Mouse (Mus musculus) hindbrain, embryonic 12.5 days (tissue): ENCODE data around the gene Tigd2. TPM values are rescaled to one million over a fixed set of nuclear protein-coding genes. Genes with fewer than 3 reads are reported as not detected.
A peak's percentile ranks its signal among the peaks of the same experiment; 100 is the strongest.

Experiments used
- ATAC-seq: fragments of 200-750 bp; cut with Nextera tagmentation; 2 replicates; pipeline ENCODE4 v1.8.0; 2017; ENCODE audit warnings: moderate TSS enrichment; ENCODE audit not compliant: low FRiP score
- H3K27ac ChIP-seq: fragments of 300-500 bp; sonication (generic); 2 replicates; pipeline ENCODE4 v1.5.1; 2016; ENCODE audit warnings: mild to moderate bottlenecking
- H3K27me3 ChIP-seq: fragments of 300-500 bp; sonication (generic); 2 replicates; pipeline ENCODE4 v1.6.1; 2016; ENCODE audit warnings: mild to moderate bottlenecking
- H3K36me3 ChIP-seq: fragments of 300-500 bp; sonication (generic); 2 replicates; pipeline ENCODE4 v1.6.1; 2016; ENCODE audit warnings: mild to moderate bottlenecking
- H3K4me1 ChIP-seq: fragments of 300-500 bp; sonication (generic); 2 replicates; pipeline ENCODE4 v1.6.1; 2016
- H3K4me2 ChIP-seq: fragments of 300-500 bp; sonication (generic); replicated peaks from 2 replicates; pipeline ENCODE4 v1.6.1; 2016; ENCODE audit warnings: mild to moderate bottlenecking
- H3K4me3 ChIP-seq: fragments of 300-500 bp; sonication (generic); 2 replicates; pipeline ENCODE4 v1.5.1; 2016; ENCODE audit warnings: mild to moderate bottlenecking
- H3K9ac ChIP-seq: fragments of 300-500 bp; sonication (generic); 2 replicates; pipeline ENCODE4 v1.6.1; 2016; ENCODE audit warnings: mild to moderate bottlenecking, moderate library complexity
- H3K9me3 ChIP-seq: fragments of 300-500 bp; sonication (generic); replicated peaks from 2 replicates; pipeline ENCODE4 v1.6.1; 2016; ENCODE audit warnings: mild to moderate bottlenecking
- WGBS: fragments of 180-500 bp; shearing (Covaris S2); methylation state at CpG from one replicate; pipeline ENCODE4 v1.1.7; 2016; 5-methylcytosine and 5-hydroxymethylcytosine counted together
- polyA plus RNA-seq: library from polyadenylated mRNA; unstranded; fragments of >200 nt; fragmentation: Nextera tagmentation; extraction: Ambion mirVana; gene quantifications from 2 replicates; pipeline ENCODE4 v1.2.1, GENCODE M21; 2016

Tigd2 gene
- polyA plus RNA-seq, 1 experiment from 2014 or later, result 9.4 TPM

DNA sequence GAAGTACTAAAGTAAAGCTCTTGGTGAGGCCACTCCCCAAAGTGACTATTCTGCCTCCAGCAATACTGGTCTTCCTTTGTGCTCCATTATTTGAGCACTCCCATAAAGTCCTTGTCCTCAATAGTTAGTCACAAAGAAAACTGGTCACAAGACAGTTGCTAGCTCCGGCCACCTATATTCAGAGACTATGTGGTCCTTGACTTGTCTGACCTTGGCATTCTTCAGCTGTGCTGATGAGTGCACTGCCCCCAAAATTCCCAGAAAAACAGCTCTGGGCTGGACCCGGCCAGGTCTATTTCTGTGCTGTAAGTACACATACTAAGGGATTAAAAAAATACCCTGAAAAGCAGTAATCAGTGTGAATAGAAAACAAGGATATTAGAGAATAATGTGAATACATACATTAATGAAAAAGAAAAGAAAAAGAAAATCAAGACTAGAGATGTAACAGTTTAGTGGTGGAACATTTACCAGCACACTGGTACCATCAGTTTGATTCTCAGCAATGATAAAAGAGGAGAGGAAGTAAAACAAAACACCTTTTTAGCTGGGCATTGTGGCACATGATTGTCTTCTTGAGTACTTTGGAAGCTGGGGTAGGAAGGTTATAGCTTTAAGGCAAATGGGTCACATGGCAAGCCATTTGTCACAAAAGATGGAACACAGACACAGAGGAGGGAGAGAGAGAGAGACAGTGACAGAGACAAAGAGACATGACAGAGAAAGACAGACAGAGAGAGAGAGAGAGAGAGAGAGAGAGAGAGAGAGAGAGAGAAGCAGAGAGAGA is 12.6 kb upstream of the Tigd2 start:
- Histone ChIP-seq H3K4me3 (no peak overlapping the region), H3K27ac (no peak overlapping the region), H3K9me3 (no peaks in the 10 kb centered on the region), H3K4me2 (no peak overlapping the region), H3K9ac (no peak overlapping the region), H3K4me1 (no peaks in the 10 kb centered on the region), H3K36me3 (no peaks in the 10 kb centered on the region), H3K27me3 (no peaks in the 10 kb centered on the region)
- WGBS, result 55% methylated on average over 2 of the region's 2 CpGs
- ATAC-seq, result no peak

DNA sequence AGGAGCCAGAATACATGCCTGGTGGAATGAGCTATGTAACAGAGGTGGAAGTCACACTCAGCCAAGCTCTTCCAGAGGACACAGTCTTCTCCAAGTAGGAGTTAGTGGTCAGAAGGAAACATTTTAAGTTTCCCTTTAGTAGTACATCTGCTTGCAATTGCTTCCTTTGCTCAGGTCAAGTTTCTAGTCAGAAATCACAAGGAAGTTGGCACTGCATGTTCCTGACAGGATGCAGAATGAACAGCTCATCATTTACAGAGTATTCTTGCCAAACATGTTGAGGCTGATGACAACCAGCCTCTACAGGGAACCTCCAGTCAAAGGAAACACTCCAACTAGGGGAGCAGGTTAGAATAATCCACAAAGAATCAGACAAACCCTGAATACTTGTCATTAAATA is 11.9 kb upstream of the Tigd2 start:
- ATAC-seq, result no peak
- no peak overlapping the region for H3K4me2 ChIP-seq
- H3K27me3 ChIP-seq, result no peaks in the 10 kb centered on the region
- H3K4me1 ChIP-seq, result no peaks in the 10 kb centered on the region
- H3K9me3 ChIP-seq, result no peaks in the 10 kb centered on the region
- H3K9ac ChIP-seq, result no peak overlapping the region
- no peaks in the 10 kb centered on the region for H3K36me3 ChIP-seq
- H3K27ac ChIP-seq, result no peak overlapping the region
- H3K4me3 ChIP-seq, result no peak overlapping the region

DNA sequence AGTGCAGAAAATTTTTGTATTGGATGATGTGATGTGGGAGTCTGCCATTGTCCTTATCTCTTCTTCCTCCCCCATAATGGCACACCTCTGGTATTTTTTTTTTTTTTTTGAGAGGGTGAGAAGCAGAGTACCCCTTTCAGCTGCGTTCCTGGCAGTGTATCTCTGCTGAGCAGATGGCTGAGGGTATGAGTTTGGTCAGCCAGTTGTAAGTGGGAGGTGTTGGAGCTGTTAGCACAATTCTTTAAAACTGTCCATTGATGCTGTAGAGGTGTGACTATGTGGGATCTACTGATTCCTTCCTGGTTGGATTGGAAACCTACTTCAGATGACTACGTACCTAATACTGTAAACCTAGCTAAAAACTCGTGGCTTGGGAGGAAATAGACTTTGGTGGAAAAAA is 10.3 kb upstream of the Tigd2 start:
- WGBS, result 82% methylated on average over 3 of the region's 3 CpGs
- Histone ChIP-seq H3K4me3 (no peak overlapping the region), H3K27ac (no peak overlapping the region), H3K4me2 (no peak overlapping the region), H3K4me1 (no peaks in the 10 kb centered on the region), H3K36me3 (no peaks in the 10 kb centered on the region), H3K9me3 (no peaks in the 10 kb centered on the region), H3K9ac (no peak overlapping the region), H3K27me3 (no peaks in the 10 kb centered on the region)
- ATAC-seq, result no peak

DNA sequence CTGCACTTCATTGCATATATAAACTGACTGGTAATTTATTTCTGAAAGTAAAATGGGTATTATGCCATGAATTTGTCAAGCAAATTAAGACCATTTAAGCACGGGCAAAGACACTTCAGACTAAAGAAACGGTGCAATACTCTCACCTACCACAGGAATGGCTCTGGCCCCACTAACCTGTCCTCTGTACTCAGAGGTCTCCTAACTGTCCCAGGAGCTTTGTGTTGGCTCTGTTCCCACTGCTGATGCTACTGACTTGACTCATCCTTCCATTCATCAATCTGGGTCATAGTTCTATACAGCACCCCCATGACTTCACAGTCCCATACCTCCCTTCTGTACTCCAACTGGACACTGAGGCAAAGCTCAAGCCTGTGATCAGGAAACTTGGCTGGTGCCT is 9.6 kb upstream of the Tigd2 start:
- Histone ChIP-seq H3K27me3 (no peaks in the 10 kb centered on the region), H3K9ac (no peak overlapping the region), H3K27ac (no peak overlapping the region), H3K4me1 (no peaks in the 10 kb centered on the region), H3K9me3 (no peaks in the 10 kb centered on the region), H3K4me2 (no peak overlapping the region), H3K4me3 (no peak overlapping the region), H3K36me3 (no peaks in the 10 kb centered on the region)
- 87% methylated on average over 2 of the region's 2 CpGs for WGBS
- ATAC-seq, result no peak

DNA sequence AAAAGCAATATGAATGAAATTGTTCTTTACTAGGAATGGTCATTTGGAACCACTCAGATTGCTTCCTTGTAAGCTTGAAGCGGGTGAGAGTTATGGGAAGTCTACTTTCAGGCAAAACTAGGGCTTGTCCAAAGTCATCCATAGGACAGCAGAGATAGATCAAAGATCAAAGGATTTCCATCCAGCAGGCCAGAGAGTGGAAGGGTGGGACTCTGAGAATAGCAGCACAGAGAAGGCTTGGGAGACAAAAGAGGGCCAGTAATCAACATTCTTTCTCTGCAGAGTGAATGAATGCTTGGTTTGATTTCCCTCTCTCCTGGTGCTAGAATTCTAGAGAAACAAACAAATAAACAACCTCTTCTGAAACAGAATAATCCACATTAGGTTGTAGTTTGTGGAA is 1.1 kb upstream of the Tigd2 start:
- Histone ChIP-seq H3K9ac (no peak overlapping the region), H3K36me3 (0 out of 2 replicates have a peak, but pooled peaks cover 2% of the 10 kb centered on the region), H3K4me1 (peaks cover 3% of the 10 kb centered on the region), H3K9me3 (no peaks in the 10 kb centered on the region), H3K4me2 (no peak overlapping the region), H3K4me3 (no peak overlapping the region), H3K27me3 (no peaks in the 10 kb centered on the region), H3K27ac (no peak overlapping the region)
- ATAC-seq, result no peak
- 98% methylated on average over 1 of the region's 1 CpGs for WGBS

DNA sequence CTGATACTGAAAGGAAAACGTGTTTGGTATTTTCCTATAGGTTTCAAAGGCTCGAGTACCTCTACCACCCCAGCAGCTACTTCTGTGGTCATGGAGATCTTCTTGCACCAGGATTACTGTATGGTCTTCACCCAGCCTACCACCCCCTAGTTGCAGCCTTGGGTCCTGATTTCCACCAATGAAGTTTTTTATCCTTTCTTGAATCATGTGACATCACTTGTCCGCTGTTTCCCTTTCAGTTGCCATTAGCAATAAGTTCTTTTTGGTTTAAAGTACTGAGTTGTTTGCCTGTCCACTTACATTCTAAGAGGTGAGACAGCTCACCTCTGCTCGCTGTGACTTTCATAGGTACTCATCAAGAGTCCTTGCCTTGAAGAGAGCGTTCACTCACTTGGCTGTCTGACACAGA is 633 bp downstream of the Tigd2 start:
- Histone ChIP-seq H3K4me1 (peaks cover 3% of the 10 kb centered on the region), H3K9ac (peak overlapping the region; percentile 83), H3K27me3 (no peaks in the 10 kb centered on the region), H3K36me3 (0 out of 2 replicates have a peak, but pooled peaks cover 2% of the 10 kb centered on the region), H3K9me3 (no peaks in the 10 kb centered on the region), H3K27ac (peak overlapping the region; percentile 69), H3K4me2 (peak overlapping the region; percentile 56), H3K4me3 (peak overlapping the region; percentile 62)
- whole genome bisulfite sequencing, result 48% methylated on average over 5 of the region's 5 CpGs
- peak; percentile 70 for ATAC-seq

DNA sequence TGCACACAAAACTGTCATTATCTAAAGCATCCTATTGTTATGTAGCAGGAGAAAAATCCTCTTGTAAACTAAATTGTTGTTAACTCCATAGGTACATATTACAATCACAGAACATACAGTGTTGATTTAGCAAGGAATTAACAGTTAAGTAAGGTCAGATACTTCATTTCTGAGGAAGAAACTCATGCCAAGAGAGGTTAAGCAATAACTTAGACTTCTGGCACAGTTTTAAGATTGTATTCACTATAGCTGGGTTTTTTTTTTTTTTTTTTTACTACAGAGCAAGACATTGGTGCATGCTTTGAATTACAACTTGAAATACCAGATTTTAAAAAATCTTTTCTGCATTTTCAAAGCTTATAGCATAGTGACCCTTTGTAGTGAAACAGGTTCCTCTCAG is 24.5 kb downstream of the Tigd2 start:
- H3K27ac ChIP-seq, result no peak overlapping the region
- no peak overlapping the region for H3K4me2 ChIP-seq
- H3K9ac ChIP-seq, result no peak overlapping the region
- ATAC-seq, result no peak
- no peaks in the 10 kb centered on the region for H3K36me3 ChIP-seq
- no peaks in the 10 kb centered on the region for H3K9me3 ChIP-seq
- no peaks in the 10 kb centered on the region for H3K4me1 ChIP-seq
- H3K27me3 ChIP-seq, result no peaks in the 10 kb centered on the region
- no peak overlapping the region for H3K4me3 ChIP-seq

DNA sequence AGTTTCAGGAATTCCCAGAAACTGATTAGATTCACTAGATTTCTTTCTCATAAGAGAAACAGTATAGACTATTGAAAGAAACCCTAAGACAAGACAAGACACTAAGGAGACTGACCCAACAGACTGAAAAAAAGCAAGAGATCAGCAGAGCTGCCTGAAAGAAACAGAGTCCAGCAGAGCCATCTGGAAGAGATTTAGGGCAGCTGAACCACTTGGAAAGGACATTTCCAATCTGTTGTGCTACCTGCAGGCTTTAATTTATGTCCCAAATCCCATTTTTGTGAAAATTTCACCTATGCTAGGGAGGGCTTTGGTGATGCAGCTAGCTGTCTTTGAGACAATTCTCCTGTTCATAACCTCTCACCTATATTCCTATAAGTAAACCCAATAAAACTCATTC is 25.0 kb downstream of the Tigd2 start:
- no peak for ATAC-seq
- H3K27ac ChIP-seq, result no peak overlapping the region
- no peak overlapping the region for H3K4me2 ChIP-seq
- H3K36me3 ChIP-seq, result no peaks in the 10 kb centered on the region
- no peaks in the 10 kb centered on the region for H3K27me3 ChIP-seq
- no peak overlapping the region for H3K9ac ChIP-seq
- no peak overlapping the region for H3K4me3 ChIP-seq
- no peaks in the 10 kb centered on the region for H3K4me1 ChIP-seq
- H3K9me3 ChIP-seq, result no peaks in the 10 kb centered on the region

DNA sequence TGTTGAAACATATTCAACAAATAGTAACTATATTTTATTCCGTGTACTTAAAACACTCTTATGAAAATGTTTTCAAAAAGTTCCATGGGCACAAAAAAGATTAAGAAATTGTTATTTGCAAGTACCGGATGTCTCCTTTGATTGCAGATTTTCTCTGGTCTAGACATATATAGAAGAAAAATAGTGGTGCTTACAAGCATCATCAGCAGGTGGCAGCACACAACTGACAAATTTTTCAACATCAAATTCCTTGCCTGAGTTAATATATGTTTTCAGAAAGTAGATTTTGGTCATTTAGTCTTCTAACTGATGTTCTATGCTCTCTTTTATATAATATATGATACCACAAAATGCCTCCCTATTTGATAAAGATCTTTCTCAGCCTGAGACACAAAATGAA is 41.0 kb downstream of the Tigd2 start:
- Histone ChIP-seq H3K4me1 (no peaks in the 10 kb centered on the region), H3K36me3 (no peaks in the 10 kb centered on the region), H3K4me2 (no peak overlapping the region), H3K9me3 (no peaks in the 10 kb centered on the region), H3K4me3 (no peak overlapping the region), H3K9ac (no peak overlapping the region), H3K27me3 (no peaks in the 10 kb centered on the region), H3K27ac (no peak overlapping the region)
- ATAC-seq, result no peak
- 31% methylated on average over 2 of the region's 2 CpGs for WGBS

DNA sequence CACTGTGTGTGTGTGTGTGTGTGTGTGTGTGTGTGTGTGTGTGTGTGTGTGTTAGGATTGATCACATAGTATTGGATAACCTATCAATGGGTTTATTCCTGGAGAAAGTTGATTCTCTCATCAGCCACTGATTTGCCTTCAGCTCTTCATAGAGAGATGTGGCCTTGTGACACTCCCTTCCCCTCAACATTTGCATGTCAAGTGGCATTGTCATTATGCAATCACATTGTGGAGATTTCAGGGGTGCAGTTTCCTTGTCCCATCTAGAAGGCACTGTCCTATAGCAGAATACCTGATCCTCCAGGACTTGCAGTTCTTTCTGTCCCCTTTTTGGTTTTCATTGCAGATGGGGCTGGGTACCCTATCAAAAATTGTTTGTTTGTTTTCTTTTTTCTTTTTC is 41.9 kb downstream of the Tigd2 start:
- Histone ChIP-seq H3K27me3 (no peaks in the 10 kb centered on the region), H3K9ac (no peak overlapping the region), H3K4me3 (no peak overlapping the region), H3K36me3 (no peaks in the 10 kb centered on the region), H3K9me3 (no peaks in the 10 kb centered on the region), H3K4me2 (no peak overlapping the region), H3K27ac (no peak overlapping the region), H3K4me1 (no peaks in the 10 kb centered on the region)
- no peak for ATAC-seq

DNA sequence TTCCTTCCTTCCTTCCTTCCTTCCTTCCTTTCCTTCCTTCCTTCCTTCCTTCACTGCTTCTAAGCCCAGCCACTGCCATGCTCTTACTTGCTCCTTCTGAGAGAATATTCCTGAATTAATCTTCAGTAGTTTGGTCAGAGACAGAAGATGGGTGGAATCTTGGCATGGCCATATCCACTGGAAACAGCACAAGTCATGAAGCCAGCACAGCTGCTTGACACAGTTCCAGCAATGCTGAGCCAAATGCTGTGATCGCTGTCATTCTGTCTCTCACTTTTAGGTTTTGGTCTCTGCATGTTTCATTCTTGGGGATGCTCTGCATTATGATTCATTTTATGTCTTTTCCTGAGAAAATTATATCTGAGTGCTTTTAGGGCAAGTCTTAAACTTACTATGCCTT is 47.2 kb downstream of the Tigd2 start:
- no peak for ATAC-seq
- Histone ChIP-seq H3K9ac (no peak overlapping the region), H3K36me3 (no peaks in the 10 kb centered on the region), H3K4me3 (no peak overlapping the region), H3K4me1 (no peaks in the 10 kb centered on the region), H3K27me3 (no peaks in the 10 kb centered on the region), H3K9me3 (no peaks in the 10 kb centered on the region), H3K4me2 (no peak overlapping the region), H3K27ac (no peak overlapping the region)
- WGBS, result 90% methylated on average over 1 of the region's 1 CpGs
